Mouse (Mus musculus) forebrain, embryonic 16.5 days (tissue): Measurements from ENCODE around the gene Dclre1b. TPM values are rescaled to one million over a fixed set of nuclear protein-coding genes. Genes with fewer than 3 reads are reported as not detected.
A peak's percentile ranks its signal among the peaks of the same experiment; 100 is the strongest.

ENCODE experiments used
- ATAC-seq: fragments of 200-750 bp; cut with Nextera tagmentation; 2 replicates; pipeline ENCODE4 v1.8.0; 2017; ENCODE audit warnings: mild to moderate bottlenecking, moderate library complexity
- H3K27ac ChIP-seq: fragments of 300-500 bp; sonication (generic); 2 replicates; pipeline ENCODE4 v1.5.1; 2014; ENCODE audit warnings: low read length, control low read depth
- H3K27me3 ChIP-seq: fragments of 300-500 bp; sonication (generic); replicated peaks from 2 replicates; pipeline ENCODE4 v1.6.1; 2014; ENCODE audit warnings: low read length; ENCODE audit not compliant: control insufficient read depth, insufficient read depth
- H3K36me3 ChIP-seq: fragments of 300-500 bp; sonication (generic); 2 replicates; pipeline ENCODE4 v1.6.1; 2014; ENCODE audit not compliant: control insufficient read depth, insufficient read depth
- H3K4me1 ChIP-seq: fragments of 300-500 bp; sonication (generic); replicated peaks from 2 replicates; pipeline ENCODE4 v1.6.1; 2014; ENCODE audit warnings: low read length; ENCODE audit not compliant: control insufficient read depth, insufficient read depth
- H3K4me2 ChIP-seq: fragments of 300-500 bp; sonication (generic); 2 replicates; pipeline ENCODE4 v1.6.1; 2014; ENCODE audit warnings: mild to moderate bottlenecking, low read length, control low read depth
- H3K4me3 ChIP-seq: fragments of 300-500 bp; sonication (generic); replicated peaks from 2 replicates; pipeline ENCODE4 v1.5.1; 2014; ENCODE audit warnings: mild to moderate bottlenecking, low read length, control low read depth
- H3K9ac ChIP-seq: fragments of 300-500 bp; sonication (generic); replicated peaks from 2 replicates; pipeline ENCODE4 v1.6.1; 2014; ENCODE audit warnings: low read depth, low read length, control low read depth
- H3K9me3 ChIP-seq: fragments of 300-500 bp; sonication (generic); 2 replicates; pipeline ENCODE4 v1.6.1; 2016; ENCODE audit warnings: low read length; ENCODE audit not compliant: control insufficient read depth
- WGBS: fragments of 180-500 bp; shearing (Covaris S2); extraction: QIAGEN DNeasy Blood & Tissue Kit; methylation state at CpG from one replicate; pipeline ENCODE4 v1.1.7; 2014; 5-methylcytosine and 5-hydroxymethylcytosine counted together
- polyA plus RNA-seq: library from polyadenylated mRNA; unstranded; fragments of >200 nt; fragmentation: Nextera tagmentation; extraction: Ambion mirVana; gene quantifications from 2 replicates; pipeline ENCODE4 v1.2.1, GENCODE M21; 2015

Gene Dclre1b
- polyA plus RNA-seq, 1 experiment from 2014 or later: 26.2 TPM

DNA sequence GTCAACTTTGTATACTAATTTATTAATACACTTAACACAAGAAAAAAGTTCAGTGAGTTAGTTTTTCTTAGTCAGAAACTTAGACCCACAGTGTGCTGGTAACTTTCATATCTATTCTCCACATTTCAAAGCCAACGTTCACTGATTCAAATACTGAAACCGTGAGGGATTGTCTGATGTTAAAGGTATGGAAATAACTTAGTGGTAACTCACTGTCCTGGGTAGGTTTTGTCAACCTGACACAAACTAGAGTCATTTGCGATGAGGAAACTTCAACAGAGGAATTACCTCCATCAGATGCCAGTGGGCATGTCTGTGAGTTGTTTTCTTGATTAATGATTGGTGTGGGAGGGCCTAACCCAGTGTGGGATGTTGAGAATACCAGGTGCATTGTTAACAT, 19.8 kb upstream of the Dclre1b start:
- Histone ChIP-seq H3K36me3 (no peaks in the 10 kb centered on the region), H3K9ac (no peak overlapping the region), H3K9me3 (no peaks in the 10 kb centered on the region), H3K4me1 (no peaks in the 10 kb centered on the region), H3K4me2 (no peak overlapping the region), H3K4me3 (no peak overlapping the region), H3K27ac (no peak overlapping the region), H3K27me3 (no peaks in the 10 kb centered on the region)
- WGBS: 88% methylated on average over 3 of the region's 3 CpGs
- no peak for ATAC-seq

DNA sequence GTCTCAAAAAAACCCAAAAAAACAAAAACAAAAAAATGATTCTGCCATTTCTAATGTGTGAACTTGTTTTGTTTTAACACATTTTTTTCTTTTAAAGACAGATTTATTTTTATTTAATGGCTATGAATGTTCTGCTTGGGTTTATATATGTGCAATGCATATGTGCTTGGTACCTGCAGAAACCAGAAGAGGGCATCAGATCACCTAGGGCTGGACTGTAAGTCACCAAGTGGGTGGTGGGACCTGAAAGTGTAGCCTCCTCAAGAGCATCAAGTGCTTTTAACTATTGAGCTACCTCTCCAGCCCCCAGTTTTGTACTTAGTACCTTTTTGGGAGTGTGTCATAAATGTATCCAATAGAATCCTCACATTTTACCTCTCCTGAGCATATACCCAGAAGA, 18.3 kb upstream of the Dclre1b start:
- ATAC-seq: no peak
- H3K36me3 ChIP-seq: peaks cover 3% of the 10 kb centered on the region; the same call in 1 of the 2 replicates
- no peak overlapping the region for H3K9ac ChIP-seq
- H3K4me1 ChIP-seq: no peaks in the 10 kb centered on the region
- no peaks in the 10 kb centered on the region for H3K9me3 ChIP-seq
- no peaks in the 10 kb centered on the region for H3K27me3 ChIP-seq
- H3K27ac ChIP-seq: no peak overlapping the region
- H3K4me2 ChIP-seq: no peak overlapping the region
- no peak overlapping the region for H3K4me3 ChIP-seq

DNA sequence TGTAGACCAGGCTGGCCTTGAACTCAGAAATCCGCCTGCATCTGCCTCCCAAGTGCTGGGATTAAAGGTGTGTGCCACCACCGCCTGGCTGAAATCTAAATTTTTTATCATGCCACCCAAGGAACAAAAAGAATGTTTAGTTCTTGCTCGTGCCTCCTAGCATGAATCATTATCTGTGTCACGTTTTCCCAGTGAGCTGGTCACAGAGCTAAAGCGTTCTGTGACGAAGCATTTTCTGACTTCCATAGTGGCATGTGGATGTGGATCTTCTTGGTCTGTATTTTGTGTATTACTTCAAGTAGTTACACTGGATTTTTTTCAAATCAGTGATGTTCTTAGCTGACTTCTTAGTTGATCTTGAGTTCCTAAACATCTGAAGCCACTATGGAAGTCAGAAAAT, 1.7 kb upstream of the Dclre1b start:
- WGBS: 89% methylated on average over 6 of the region's 6 CpGs
- Histone ChIP-seq H3K9me3 (no peaks in the 10 kb centered on the region), H3K4me3 (no peak overlapping the region), H3K27me3 (no peaks in the 10 kb centered on the region), H3K27ac (no peak overlapping the region), H3K4me2 (no peak overlapping the region), H3K9ac (no peak overlapping the region), H3K4me1 (peaks cover 15% of the 10 kb centered on the region), H3K36me3 (peaks cover 4% of the 10 kb centered on the region; the same call in 1 of the 2 replicates)
- no peak for ATAC-seq

DNA sequence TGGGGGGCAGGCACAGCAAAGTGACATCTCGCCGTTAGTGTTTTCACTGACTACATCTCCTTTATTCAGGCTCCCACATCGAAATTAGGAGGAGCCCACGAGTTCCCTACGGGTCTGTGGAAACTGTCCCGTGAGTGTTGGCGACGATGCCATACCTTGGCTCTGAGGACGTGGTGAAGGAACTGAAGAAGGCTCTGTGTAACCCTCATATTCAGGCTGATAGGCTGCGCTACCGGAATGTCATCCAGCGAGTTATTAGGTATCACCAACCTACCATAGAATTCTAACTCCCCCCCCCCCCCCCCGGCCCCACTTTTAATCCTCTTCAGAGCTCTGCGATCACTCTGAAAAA, 531 bp upstream of the Dclre1b start:
- no peaks in the 10 kb centered on the region for H3K9me3 ChIP-seq
- H3K4me3 ChIP-seq: peak overlapping the region; percentile 49
- peaks cover 4% of the 10 kb centered on the region; the same call in 1 of the 2 replicates for H3K36me3 ChIP-seq
- peak overlapping the region; percentile 68 for H3K4me2 ChIP-seq
- peaks cover 15% of the 10 kb centered on the region for H3K4me1 ChIP-seq
- ATAC-seq: peak; percentile 43
- 2% methylated on average over 14 of the region's 14 CpGs for WGBS
- H3K9ac ChIP-seq: peak overlapping the region; percentile 75
- peak overlapping the region; percentile 87 for H3K27ac ChIP-seq
- H3K27me3 ChIP-seq: no peaks in the 10 kb centered on the region

DNA sequence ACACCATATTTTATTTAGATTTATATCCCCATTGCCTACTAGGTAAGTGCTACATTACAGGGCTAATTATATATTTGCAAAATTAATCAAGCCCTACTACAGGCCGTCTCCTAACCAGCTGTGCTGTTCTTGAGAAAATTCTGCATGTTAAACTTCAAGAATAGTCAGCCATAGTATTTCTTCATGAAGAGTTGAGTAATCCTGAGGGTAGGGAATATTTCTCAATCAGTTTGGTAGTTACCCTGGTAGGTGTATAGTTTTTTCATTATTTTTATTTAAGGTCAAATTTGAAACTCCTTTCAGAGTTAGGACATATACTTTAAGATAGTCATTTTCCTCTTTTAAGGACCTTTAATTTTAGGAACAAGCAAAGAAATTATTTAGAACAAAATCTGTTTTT, 3.6 kb downstream of the Dclre1b start:
- Histone ChIP-seq H3K4me3 (no peak overlapping the region), H3K4me1 (peaks cover 15% of the 10 kb centered on the region), H3K4me2 (no peak overlapping the region), H3K27ac (no peak overlapping the region), H3K36me3 (peaks cover 19% of the 10 kb centered on the region), H3K9ac (no peak overlapping the region), H3K27me3 (no peaks in the 10 kb centered on the region), H3K9me3 (no peaks in the 10 kb centered on the region)
- no peak for ATAC-seq
- WGBS: 93% methylated on average over 1 of the region's 1 CpGs

DNA sequence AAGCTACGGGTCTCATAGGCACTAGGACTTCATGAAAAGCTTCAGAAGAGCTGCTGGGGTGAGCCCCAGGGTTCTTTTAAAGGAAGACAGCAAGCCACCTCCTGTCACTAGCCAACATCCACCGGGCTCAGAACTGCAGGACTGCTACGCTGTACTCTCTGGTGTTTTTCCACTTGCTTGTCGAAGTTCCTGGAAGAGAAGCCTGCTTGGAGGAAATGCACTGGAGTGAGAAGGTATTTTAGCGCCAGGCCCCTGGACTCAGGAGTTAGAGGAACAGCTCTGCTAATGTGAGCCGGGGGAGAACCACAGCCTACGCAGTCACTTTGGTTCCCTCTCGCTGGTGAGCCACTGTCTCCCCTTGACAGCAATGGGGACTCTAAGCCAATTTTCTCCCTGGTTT, 6.4 kb downstream of the Dclre1b start:
- H3K4me3 ChIP-seq: no peak overlapping the region
- no peak for ATAC-seq
- no peaks in the 10 kb centered on the region for H3K27me3 ChIP-seq
- H3K9ac ChIP-seq: no peak overlapping the region
- WGBS: 91% methylated on average over 8 of the region's 8 CpGs
- H3K9me3 ChIP-seq: no peaks in the 10 kb centered on the region
- peaks cover 2% of the 10 kb centered on the region for H3K4me1 ChIP-seq
- H3K27ac ChIP-seq: no peak overlapping the region
- peaks cover 19% of the 10 kb centered on the region for H3K36me3 ChIP-seq
- H3K4me2 ChIP-seq: no peak overlapping the region

DNA sequence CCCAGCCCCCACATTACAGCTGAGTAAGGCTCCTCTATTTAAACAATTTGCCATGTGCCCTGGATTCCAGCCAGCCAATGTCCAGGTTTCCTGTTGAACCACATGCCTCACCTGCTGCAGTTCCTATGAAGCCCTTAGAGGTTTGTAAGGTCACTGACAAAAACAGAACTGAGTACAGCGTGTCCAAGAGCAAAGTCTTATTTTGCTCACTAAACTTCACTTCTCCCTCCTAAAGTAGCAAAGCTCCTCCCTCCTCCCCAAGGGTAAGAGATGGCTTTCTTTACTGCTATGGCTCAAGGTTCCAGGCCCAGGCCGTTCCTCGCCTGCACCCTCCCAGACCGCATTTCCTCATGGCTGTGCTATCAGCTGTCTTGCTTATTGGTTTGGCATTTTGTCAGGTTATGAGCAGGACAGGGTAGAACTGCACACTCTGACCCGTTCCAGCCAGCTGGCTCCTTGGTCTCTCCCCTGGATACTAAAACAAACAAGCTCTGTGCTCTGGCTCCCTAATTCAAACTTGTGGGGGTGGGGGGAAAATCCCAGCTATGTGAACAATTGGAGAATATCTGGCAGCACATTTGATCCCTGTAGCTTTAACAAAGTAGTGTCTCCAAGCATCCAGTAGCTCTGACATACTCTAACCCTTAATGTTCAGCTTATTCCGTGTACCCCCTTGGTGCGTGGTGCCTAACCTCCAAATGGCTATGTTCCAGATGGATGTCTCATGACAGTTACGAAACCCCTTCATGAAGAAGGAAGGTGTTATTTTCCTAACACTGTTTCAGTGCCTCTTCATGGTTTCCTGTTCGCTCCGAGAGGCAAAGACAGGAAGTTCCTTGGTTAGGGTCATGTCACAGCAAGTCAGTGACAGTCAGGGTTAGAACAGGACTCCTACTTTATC, 7.4 kb downstream of the Dclre1b start:
- Histone ChIP-seq H3K4me1 (no peaks in the 10 kb centered on the region), H3K27ac (peak overlapping the region; percentile 4; the same call in 1 of the 2 replicates), H3K9me3 (no peaks in the 10 kb centered on the region), H3K36me3 (peaks cover 19% of the 10 kb centered on the region), H3K4me2 (no peak overlapping the region), H3K9ac (no peak overlapping the region), H3K4me3 (no peak overlapping the region), H3K27me3 (no peaks in the 10 kb centered on the region)
- WGBS: 87% methylated on average over 10 of the region's 10 CpGs
- no peak for ATAC-seq

DNA sequence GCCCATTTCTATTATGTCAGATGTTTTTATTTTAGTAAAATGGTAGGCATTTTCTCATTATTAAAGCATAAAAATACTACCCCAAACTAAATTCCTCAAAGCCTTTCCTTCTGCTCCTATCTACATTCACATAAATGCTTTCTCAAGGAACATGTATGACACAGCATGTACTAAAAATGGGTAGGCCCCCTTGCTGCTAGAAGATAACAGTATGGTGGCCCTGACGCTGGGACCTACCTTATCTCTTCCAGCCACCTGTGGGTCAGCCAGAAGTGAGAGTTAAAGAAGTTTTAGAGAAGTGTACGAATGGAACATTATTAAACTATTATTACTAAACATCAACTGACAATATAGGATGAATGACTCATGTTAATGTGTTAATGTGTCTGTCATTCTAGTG, 9.7 kb downstream of the Dclre1b start:
- no peak for ATAC-seq
- 89% methylated on average over 2 of the region's 2 CpGs for WGBS

DNA sequence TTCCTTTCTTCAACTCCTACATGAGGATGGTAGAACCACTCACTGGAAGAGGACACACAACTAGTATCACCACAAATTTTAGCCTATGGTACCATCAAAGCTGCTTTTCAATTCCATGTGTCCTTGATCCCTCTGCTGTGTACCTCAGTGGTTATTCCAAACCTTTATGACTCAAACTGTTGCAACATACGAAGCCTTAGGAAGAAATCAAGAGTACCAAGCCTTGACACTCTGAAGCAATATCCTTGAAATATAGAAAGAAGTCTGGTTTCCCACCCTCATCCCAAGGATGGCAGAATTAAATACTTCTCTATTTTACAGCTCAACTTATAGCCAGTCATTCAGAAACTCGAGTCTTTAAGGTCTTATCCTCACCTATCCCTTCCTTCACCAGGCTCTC, 12.9 kb downstream of the Dclre1b start:
- no peak for ATAC-seq
- Histone ChIP-seq H3K4me3 (no peak overlapping the region), H3K4me1 (peaks cover 4% of the 10 kb centered on the region; the same call in 1 of the 2 replicates), H3K27ac (no peak overlapping the region), H3K27me3 (no peaks in the 10 kb centered on the region; the same call in 1 of the 2 replicates), H3K36me3 (no peaks in the 10 kb centered on the region), H3K9me3 (no peaks in the 10 kb centered on the region), H3K4me2 (no peak overlapping the region), H3K9ac (no peak overlapping the region)
- 59% methylated on average over 2 of the region's 2 CpGs for WGBS

More for the DNA sequence above, 9.7 kb downstream of the Dclre1b start:
- H3K36me3 ChIP-seq: peaks cover 15% of the 10 kb centered on the region
- H3K4me2 ChIP-seq: no peak overlapping the region
- H3K9ac ChIP-seq: no peak overlapping the region
- H3K9me3 ChIP-seq: no peaks in the 10 kb centered on the region
- no peaks in the 10 kb centered on the region for H3K4me1 ChIP-seq
- H3K4me3 ChIP-seq: no peak overlapping the region
- H3K27ac ChIP-seq: no peak overlapping the region
- H3K27me3 ChIP-seq: no peaks in the 10 kb centered on the region
